Mouse (Mus musculus): ENCODE results near the gene Gbp10. TPM values are rescaled to one million over a fixed set of nuclear protein-coding genes. Genes with fewer than 3 reads are reported as not detected.
A peak's percentile ranks its signal among the peaks of the same experiment; 100 is the strongest.
"Not testable (repeated sequence)": the region's sequence is repeated elsewhere in the genome, so short reads cannot be mapped to it uniquely, and the experiment has no call there.

The Gbp10 gene
- 1.9 and 2.6 TPM in 2 replicates for total RNA-seq (2017)

DNA sequence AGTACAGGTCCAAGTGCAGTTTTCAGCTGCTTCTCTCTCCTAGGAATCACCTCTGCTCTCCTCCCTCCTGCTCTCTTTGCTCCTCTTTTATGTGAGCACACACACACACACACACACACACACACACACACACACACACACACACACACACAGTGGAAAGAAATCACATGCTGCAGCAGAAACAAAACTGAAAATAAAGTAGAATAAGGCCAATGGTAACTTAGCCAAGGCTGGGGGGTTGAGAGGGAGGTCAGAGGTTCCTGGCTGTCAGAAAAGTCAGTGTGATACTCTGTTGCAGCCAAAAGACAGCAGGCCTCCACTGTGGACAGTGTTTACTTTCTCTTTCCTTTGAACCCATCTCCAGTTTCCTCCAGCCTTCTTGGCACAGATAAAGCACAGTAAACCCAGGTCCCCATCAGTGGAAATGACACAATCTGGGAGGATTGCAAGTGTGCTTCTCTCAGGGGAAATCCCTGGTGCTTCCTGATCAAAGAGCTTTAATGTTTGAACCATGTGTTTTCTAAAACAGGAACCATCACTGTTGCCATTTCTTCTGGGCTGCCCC is at the start of gene Gbp10:
TSS of gene Gbp10 (minus strand) at position 51 of the 565 bp plus-strand sequence.
- ATAC-seq (ENCODE audit: extremely low read depth, insufficient number of reproducible peaks, low FRiP score, poor library complexity, severe bottlenecking), result 0 out of 2 replicates have a peak, but pooled peaks have one; percentile 23

DNA sequence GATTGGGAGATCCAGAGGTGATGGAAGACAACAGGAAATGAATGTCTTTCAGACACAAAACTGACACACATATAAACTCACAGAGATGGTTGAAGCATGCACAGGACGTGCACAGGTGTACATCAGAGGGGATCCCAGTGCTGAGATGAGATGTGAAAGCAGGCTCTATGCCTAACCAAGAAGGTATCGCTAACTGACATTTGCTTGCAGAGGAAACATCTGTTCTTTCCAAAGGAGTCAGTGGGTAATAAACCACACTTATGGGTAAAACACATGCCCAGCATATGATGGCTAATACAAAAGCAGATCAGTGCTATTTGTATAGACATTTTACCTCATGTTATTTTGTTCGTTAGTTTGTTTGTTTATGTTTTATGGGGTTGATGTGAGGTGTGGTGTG is 21.3 kb upstream of the Gbp10 start:
- ATAC-seq (ENCODE audit: extremely low read depth, insufficient number of reproducible peaks, low FRiP score, poor library complexity, severe bottlenecking), result not testable (repeated sequence)

DNA sequence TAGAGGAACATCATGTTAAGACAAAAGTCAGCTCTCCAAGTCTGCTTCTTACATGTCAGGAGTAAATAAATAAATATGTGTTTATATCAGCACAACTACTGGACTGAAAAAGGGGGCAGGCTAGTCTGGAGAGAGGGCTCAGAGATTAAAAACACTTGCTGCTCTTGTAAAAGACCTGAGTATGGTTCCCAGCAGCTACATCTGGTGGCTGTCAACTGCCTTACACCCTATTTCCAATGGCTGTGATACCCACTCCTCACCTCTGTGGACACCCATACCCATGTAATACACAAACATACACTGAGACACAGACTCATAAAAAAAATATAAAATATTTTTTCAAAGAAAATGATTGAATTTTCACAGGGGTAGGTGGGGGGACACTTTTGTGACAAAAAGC is 13.2 kb upstream of the Gbp10 start:
- ATAC-seq (ENCODE audit: extremely low read depth, insufficient number of reproducible peaks, low FRiP score, poor library complexity, severe bottlenecking), result no peak

DNA sequence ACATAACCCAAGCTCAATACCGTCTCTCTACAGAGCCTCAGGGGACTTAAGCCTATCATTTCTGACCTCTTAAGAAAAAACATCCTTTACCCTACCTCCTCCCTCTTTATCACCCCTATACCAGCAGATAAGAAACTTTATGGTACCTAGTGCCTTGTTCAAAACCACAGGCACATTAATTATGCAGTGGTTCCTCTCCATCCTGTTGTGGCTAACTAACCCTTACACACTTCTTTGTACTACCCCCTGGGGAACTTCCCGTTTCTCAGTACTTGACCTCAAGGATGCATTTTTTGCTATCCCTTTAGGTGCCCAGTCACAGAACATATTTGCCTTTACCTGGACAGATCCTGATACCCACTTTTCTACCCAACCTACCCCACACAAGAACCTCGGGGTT is 5.4 kb upstream of the Gbp10 start:
- peak; percentile 39; the same call in 1 of the 2 replicates for ATAC-seq (ENCODE audit: extremely low read depth, insufficient number of reproducible peaks, low FRiP score, poor library complexity, severe bottlenecking)

DNA sequence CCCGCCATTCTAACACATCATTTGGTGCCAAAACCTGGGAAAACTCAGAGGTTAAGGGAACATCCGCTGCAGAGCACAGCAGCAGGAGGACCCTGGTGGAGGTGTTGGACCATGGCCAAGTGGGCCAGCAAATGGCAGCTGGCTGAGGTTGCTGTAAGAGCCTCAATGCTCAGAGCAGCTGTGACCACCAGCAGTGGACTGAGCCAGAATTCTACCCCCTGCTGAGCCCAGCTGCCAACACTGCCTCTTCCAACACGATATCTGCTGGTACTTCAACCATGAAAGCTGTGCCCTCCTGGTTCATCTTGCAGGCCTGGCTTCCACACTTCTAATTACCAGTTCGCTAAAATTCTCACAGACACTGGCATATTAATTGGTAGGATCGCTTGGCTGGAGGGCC is 1.6 kb upstream of the Gbp10 start:
- not testable (repeated sequence) for ATAC-seq (ENCODE audit: extremely low read depth, insufficient number of reproducible peaks, low FRiP score, poor library complexity, severe bottlenecking)

DNA sequence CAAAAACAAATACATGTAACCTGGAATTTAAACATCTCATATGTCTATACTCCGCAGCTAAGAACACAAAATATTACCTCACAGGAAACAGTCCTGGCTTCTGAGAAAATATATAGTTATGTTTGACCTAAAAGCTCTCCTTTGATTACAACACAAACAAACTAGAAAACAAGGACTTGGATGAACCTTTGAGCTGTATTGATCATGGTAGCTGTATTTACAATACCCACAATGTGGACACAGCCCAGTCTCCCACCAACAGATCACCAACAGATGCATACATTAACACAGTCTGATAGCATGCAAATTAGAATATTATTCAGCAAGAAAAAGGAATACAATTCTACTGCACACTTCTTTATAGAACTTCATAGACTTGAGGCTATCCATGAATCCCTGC is 931 bp downstream of the Gbp10 start:
- ATAC-seq (ENCODE audit: extremely low read depth, insufficient number of reproducible peaks, low FRiP score, poor library complexity, severe bottlenecking), result not testable (repeated sequence)

DNA sequence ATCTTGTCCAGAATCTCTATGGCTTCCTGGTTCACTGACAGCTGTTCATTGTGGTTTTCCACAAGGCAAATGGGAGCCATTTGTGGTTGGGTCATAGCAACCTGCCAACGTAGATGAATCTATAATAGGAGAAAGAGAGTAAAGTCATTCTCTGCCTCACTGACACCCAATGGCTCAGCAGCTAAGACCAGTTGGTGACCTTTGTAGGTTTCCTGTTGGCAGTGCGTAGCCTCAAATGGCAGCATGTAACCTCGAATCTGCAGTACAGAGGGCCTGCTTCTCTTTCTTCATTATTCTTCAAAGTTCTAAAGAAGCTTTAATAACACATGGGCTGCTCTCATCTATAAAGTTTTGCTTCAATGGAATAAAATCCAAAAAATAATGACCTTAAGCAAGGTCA is 3.3 kb downstream of the Gbp10 start:
- not testable (repeated sequence) for ATAC-seq (ENCODE audit: extremely low read depth, insufficient number of reproducible peaks, low FRiP score, poor library complexity, severe bottlenecking)

DNA sequence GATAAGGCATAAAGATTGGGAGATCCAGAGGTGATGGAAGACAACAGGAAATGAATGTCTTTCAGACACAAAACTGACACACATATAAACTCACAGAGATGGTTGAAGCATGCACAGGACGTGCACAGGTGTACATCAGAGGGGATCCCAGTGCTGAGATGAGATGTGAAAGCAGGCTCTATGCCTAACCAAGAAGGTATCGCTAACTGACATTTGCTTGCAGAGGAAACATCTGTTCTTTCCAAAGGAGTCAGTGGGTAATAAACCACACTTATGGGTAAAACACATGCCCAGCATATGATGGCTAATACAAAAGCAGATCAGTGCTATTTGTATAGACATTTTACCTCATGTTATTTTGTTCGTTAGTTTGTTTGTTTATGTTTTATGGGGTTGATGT is 30.4 kb downstream of the Gbp10 start:
- ATAC-seq (ENCODE audit: extremely low read depth, insufficient number of reproducible peaks, low FRiP score, poor library complexity, severe bottlenecking), result not testable (repeated sequence)

DNA sequence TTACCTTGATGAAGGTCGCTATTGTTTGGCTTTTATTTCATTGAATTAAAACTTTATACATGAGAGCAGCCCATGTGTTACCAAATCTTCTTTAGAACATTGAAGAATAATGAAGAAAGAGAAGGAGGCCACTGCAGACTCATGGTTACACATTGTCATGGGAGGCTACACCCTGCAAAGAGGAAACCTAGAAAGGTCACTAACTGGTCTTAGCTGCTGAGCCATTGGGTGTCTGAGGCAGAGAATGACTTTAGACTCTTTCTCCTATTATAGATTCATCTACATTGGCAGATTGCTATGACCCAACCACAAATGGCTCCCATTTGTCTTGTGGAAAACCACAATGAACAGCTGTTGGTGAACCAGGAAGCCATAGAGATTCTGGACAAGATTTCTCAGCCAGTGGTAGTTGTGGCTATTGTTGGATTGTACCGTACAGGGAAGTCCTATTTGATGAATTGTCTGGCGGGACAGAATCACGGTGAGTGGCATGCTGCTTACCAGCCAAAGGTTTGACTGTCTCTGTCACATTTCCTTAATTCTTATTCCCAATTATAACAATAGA is 38.5 kb downstream of the Gbp10 start:
- not testable (repeated sequence) for ATAC-seq (ENCODE audit: extremely low read depth, insufficient number of reproducible peaks, low FRiP score, poor library complexity, severe bottlenecking)

DNA sequence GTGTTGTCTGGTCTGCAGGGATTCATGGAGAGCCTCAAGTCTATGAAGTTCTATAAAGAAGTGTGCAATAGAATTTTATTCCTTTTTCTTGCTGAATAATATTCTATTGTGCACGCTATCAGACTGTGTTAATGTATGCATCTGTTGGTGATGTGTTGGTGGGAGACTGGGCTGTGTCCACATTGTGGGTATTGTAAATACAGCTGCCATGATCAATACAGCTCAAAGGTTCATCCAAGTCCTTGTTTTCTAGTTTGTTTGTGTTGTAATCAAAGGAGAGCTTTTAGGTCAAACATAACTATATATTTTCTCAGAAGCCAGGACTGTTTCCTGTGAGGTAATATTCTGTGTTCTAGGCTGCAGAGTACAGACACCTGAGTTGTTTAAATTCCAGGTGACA is 40.2 kb downstream of the Gbp10 start:
- ATAC-seq (ENCODE audit: extremely low read depth, insufficient number of reproducible peaks, low FRiP score, poor library complexity, severe bottlenecking), result not testable (repeated sequence)

DNA sequence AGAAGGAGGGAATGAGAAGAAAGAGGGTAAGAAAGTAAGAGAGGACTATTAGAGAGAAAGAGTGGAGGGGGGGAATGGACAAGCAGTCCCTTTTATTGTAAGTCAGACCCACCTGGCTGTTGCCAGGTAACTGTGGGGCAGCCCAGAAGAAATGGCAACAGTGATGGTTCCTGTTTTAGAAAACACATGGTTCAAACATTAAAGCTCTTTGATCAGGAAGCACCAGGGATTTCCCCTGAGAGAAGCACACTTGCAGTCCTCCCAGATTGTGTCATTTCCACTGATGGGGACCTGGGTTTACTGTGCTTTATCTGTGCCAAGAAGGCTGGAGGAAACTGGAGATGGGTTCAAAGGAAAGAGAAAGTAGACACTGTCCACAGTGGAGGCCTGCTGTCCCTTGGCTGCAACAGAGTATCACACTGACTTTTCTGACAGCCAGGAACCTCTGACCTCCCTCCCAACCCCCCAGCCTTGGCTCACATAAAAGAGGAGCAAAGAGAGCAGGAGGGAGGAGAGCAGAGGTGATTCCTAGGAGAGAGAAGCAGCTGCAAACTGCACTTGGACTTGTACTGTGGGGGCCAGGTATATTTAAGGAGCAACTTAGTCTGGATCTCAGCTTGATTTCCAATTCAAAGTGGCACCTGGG is 41.3 kb downstream of the Gbp10 start:
- 0 out of 2 replicates have a peak, but pooled peaks have one; percentile 30 for ATAC-seq (ENCODE audit: extremely low read depth, insufficient number of reproducible peaks, low FRiP score, poor library complexity, severe bottlenecking)

DNA sequence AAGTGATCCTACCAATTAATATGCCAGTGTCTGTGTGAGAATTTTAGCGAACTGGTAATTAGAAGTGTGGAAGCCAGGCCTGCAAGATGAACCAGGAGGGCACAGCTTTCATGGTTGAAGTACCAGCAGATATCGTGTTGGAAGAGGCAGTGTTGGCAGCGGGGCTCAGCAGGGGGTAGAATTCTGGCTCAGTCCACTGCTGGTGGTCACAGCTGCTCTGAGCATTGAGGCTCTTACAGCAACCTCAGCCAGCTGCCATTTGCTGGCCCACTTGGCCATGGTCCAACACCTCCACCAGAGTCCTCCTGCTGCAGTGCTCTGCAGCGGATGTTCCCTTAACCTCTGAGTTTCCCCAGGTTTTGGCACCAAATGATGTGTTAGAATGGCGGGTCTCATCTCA is 43.0 kb downstream of the Gbp10 start:
- not testable (repeated sequence) for ATAC-seq (ENCODE audit: extremely low read depth, insufficient number of reproducible peaks, low FRiP score, poor library complexity, severe bottlenecking)

DNA sequence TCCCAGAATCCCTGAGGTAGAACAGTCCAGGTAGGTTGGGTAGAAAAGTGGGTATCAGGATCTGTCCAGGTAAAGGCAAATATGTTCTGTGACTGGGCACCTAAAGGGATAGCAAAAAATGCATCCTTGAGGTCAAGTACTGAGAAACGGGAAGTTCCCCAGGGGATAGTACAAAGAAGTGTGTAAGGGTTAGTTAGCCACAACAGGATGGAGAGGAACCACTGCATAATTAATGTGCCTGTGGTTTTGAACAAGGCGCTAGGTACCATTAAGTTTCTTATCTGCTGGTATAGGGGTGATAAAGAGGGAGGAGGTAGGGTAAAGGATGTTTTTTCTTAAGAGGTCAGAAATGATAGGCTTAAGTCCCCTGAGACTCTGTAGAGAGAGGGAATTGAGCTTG is 46.8 kb downstream of the Gbp10 start:
- ATAC-seq (ENCODE audit: extremely low read depth, insufficient number of reproducible peaks, low FRiP score, poor library complexity, severe bottlenecking), result not testable (repeated sequence)

DNA sequence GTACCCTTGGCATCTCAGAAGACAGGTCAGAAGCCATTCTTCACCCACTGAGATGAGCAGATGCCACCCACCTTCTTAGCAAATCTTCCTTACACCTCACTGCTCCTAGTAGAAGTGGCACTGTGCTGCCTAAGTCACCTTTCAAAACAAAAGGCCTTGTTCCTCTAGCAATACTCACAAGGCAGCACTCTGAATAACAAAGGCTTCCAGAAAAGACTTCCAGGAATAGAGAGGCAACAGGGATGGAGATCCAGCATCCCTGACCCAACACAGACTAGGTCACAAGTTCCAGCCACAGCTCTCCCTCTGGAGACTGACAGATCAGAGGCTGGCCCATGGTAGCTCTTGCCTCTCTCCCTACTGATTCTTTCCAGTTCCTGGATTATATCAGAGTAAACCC is 57.9 kb downstream of the Gbp10 start:
- no peak for ATAC-seq (ENCODE audit: extremely low read depth, insufficient number of reproducible peaks, low FRiP score, poor library complexity, severe bottlenecking)

Other genes with a start within 250 kb of the Gbp10 start
- gene Gbp9, start 100.0 kb downstream of the Gbp10 start, total RNA-seq (2017), result 155 and 177 TPM in 2 replicates
- 8.8 and 14.4 TPM in 2 replicates for gene Gbp8, start 100.0 kb downstream of the Gbp10 start, total RNA-seq (2017)
- gene Gbp4, start 99.9 kb downstream of the Gbp10 start, total RNA-seq (2017), result 39.9 and 50.6 TPM in 2 replicates
- 3.1 TPM in 1 of 2 replicates, not detected in the other for gene Gm43302, start 54.2 kb upstream of the Gbp10 start, total RNA-seq (2017)
- gene Gbp6, start 54.2 kb upstream of the Gbp10 start, total RNA-seq (2017), result 4.2 and 8.0 TPM in 2 replicates
- 2.2 and 2.5 TPM in 2 replicates for gene Lrrc8b, start 176.2 kb upstream of the Gbp10 start, total RNA-seq (2017)

Measured in neutrophil, adult 5-6 weeks (primary cell).